Mouse (Mus musculus) erythroblast, embryonic 14.5 days (primary cell): ENCODE measurements at regions not wholly inside any gene's neighbourhood (a gene's known extent, or its start where the extent isn't known, plus 50 kb on each side); places are given as distances from the start of the nearest gene placed in this dataset.

Experiments
- GATA1 ChIP-seq: IDR thresholded peaks from 2 replicates; pipeline ENCODE4 v1.6.1; 2012; ENCODE audit warnings: low read length, inconsistent platforms, mixed read lengths
- TAL1 ChIP-seq: IDR thresholded peaks from 3 replicates; pipeline ENCODE4 v1.6.1; 2012; ENCODE audit warnings: low read length, inconsistent platforms, mixed read lengths

- TF ChIP-seq TAL1 (no peak), GATA1 (no peak)
Measured at GRCm38 (mm10) chr7:111191216-111191615, 108.4 kb upstream of the Eif4g2 start.
